In genomic region chr10:23611183-23611582, GRCm38 (mm10) we compare ENCODE assay signal across 9 mouse cellular contexts.
A peak's percentile ranks its signal among the peaks of the same experiment; 100 is the strongest.
DNase-seq lines count a peak whose midpoint lies in the region; ATAC-seq and TF ChIP-seq lines count a peak whose summit lies in the region.
"Had no signal": no experiment of that assay in that cellular context is flagged by ENCODE, and none has a peak within 500 bp of the region (broad histone marks: within the 10 kb centered on the region; RNA-seq: fewer than 3 reads in every experiment).

No protein-coding gene starts in this region.

- no peak for ATAC-seq in limb, embryonic 11.5 days (ENCODE audit: insufficient number of reproducible peaks, low FRiP score, low TSS enrichment, low read depth)

- no peak overlapping the region for H3K4me2 ChIP-seq in limb, embryonic 11.5 days (ENCODE audit: low read depth, severe bottlenecking)
- H3K4me2 ChIP-seq: hindbrain, embryonic 15.5 days had no signal

- H3K4me1 ChIP-seq in E14TG2a.4 (replicated peaks; ENCODE audit: low read depth, low read length): no peaks in the 10 kb centered on the region
- H3K4me1 ChIP-seq in limb, embryonic 11.5 days (ENCODE audit: control insufficient read depth, insufficient read depth, low read length): peaks cover 3% of the 10 kb centered on the region; the same call in 1 of the 2 replicates
- H3K4me1 ChIP-seq: hindbrain, embryonic 15.5 days had no signal

- WGBS in limb, embryonic 11.5 days: 34% methylated on average over 9 of the region's 9 CpGs

- no peak overlapping the region for H3K4me3 ChIP-seq in E14TG2a.4 (replicated peaks; ENCODE audit: low read length)
- H3K4me3 ChIP-seq in limb, embryonic 11.5 days (ENCODE audit: low read depth, low read length): no peak overlapping the region
- H3K4me3 ChIP-seq: hindbrain, embryonic 15.5 days had no signal

- H3K27ac ChIP-seq in limb, embryonic 11.5 days (replicated peaks; ENCODE audit: low read depth, low read length): no peak overlapping the region
- H3K27ac ChIP-seq: hindbrain, embryonic 15.5 days had no signal

- no peak overlapping the region for H3K9ac ChIP-seq in limb, embryonic 11.5 days (ENCODE audit: low read length)
- H3K9ac ChIP-seq: hindbrain, embryonic 15.5 days had no signal

- H3K9me3 ChIP-seq in E14TG2a.4 (ENCODE audit: low read length): no peaks in the 10 kb centered on the region
- no peaks in the 10 kb centered on the region for H3K9me3 ChIP-seq in limb, embryonic 11.5 days (ENCODE audit: control insufficient read depth, low read length)
- H3K9me3 ChIP-seq: hindbrain, embryonic 15.5 days had no signal

- no peaks in the 10 kb centered on the region for H3K36me3 ChIP-seq in E14TG2a.4 (ENCODE audit: insufficient read depth, low read length)
- no peaks in the 10 kb centered on the region for H3K36me3 ChIP-seq in limb, embryonic 11.5 days (ENCODE audit: control insufficient read depth, insufficient read depth, low read length)
- H3K36me3 ChIP-seq: hindbrain, embryonic 15.5 days had no signal

- H3K27me3 ChIP-seq in E14TG2a.4 (ENCODE audit: insufficient read depth, low read length): no peaks in the 10 kb centered on the region
- no peaks in the 10 kb centered on the region for H3K27me3 ChIP-seq in limb, embryonic 11.5 days (ENCODE audit: control insufficient read depth, insufficient read depth, low read length)
- H3K27me3 ChIP-seq: hindbrain, embryonic 15.5 days had no signal

- peak; percentile 80 for TF ChIP-seq CTCF in E14TG2a.4 (conservative IDR thresholded peaks at IDR 0.05; ENCODE audit: low read length)

- peak; percentile 84 for DNase-seq in 3T3-L1 (ENCODE audit: low read depth, low spot score)
- DNase-seq in c-Kit-positive CD71-positive TER-119-negative erythroid progenitor cells, embryonic 14.5 days (ENCODE audit: low read depth): peak; percentile 28
- peak; percentile 83 for DNase-seq in forelimb bud, embryonic 11.5 days (ENCODE audit: low read depth, low spot score)
- peak; percentile 25 to 64 for DNase-seq in kidney, adult 8-10 months
- DNase-seq in limb, embryonic 11.5 days (ENCODE audit: low spot score): peak; percentile 82
- DNase-seq in right cerebral cortex, adult 18-20 months: peak; percentile 43
- no peak for DNase-seq in T-cell, adult 2 months (ENCODE audit: low spot score)
